Mouse (Mus musculus): ENCODE measurements around the gene Cnpy2. TPM values are rescaled to one million over a fixed set of nuclear protein-coding genes. Genes with fewer than 3 reads are reported as not detected.

Cnpy2 gene
- polyA plus RNA-seq, 1 experiment from 2014 or later: 191 TPM

DNA sequence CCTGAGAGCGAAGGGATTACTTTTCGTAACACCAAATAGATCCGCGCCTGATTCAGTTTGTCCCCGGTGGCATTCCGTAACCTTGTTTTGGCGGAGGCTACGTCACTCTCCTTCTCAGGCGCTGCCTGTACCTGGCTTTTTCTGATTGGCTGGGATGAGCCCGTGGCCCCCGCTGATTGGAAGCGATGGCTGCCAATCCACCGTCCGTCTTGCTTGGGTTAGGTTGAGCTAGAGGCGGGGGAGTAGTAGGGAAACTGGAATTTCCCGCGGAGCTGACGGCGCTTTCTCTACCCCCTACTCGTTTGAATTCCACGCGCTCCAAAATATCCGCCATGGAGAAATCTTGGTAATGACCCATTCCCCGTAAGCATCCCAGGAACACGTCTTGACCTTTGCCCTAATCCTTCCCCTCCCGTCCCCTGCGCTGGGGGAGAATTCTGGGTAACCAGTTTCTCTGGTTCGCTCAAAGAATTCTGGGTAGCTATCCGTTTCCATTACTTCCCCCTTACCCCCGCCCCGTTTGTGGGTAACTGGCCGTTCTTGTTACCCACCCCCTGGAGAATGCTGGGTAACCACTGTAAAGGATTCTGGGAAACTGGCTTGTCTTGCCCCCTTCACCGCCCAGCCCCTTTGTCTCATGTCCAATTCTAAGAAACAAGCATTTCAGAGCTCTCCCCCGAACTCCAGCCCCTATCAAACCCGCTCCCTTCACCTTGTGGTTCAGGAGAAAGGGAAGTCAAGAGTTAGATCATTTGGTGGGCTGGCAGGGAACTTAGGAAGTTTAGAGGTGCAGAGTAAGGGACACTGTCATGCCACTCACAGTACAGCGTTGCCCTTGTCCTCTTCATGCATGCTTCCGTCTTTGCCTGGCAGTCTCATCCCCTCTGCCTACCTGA is 18.9 kb upstream of the Cnpy2 start, which contains the start of gene Pan2:
TSS of gene Pan2 (plus strand) at position 210 of the 896 bp plus-strand sequence.
- Histone ChIP-seq H3K27ac (ENCODE audit: low read length) (peak within 1 kb of the TSS; percentile 93), H3K9ac (ENCODE audit: low read depth, low read length) (peak within 1 kb of the TSS; percentile 71), H3K9me3 (replicated peaks; ENCODE audit: control insufficient read depth, low read length, poor library complexity, severe bottlenecking) (no peaks in the 10 kb centered on the region), H3K27me3 (ENCODE audit: control insufficient read depth, insufficient read depth, low read depth, low read length) (no peaks in the 10 kb centered on the region), H3K4me3 (ENCODE audit: low read depth, low read length) (peak within 1 kb of the TSS; percentile 53), H3K36me3 (ENCODE audit: control insufficient read depth, insufficient read depth, low read length) (0 out of 2 replicates have a peak, but pooled peaks cover 3% of the 10 kb centered on the region), H3K4me2 (ENCODE audit: low read length) (peak within 1 kb of the TSS; percentile 71), H3K4me1 (ENCODE audit: control insufficient read depth, insufficient read depth, low read length) (peaks cover 13% of the 10 kb centered on the region)
- WGBS: 2% methylated on average over 37 of the region's 37 CpGs
- ATAC-seq: peak; percentile 99

- H3K27ac ChIP-seq (ENCODE audit: low read length): 0 out of 2 replicates have a peak overlapping the region, but pooled peaks have one; percentile 10
- peaks cover 18% of the 10 kb centered on the region for H3K36me3 ChIP-seq (ENCODE audit: control insufficient read depth, insufficient read depth, low read length)
- H3K9ac ChIP-seq (ENCODE audit: low read depth, low read length): no peak overlapping the region
- no peaks in the 10 kb centered on the region; the same call in 1 of the 2 replicates for H3K4me1 ChIP-seq (ENCODE audit: control insufficient read depth, insufficient read depth, low read length)
- no peak for ATAC-seq
- no peak overlapping the region for H3K4me2 ChIP-seq (ENCODE audit: low read length)
- no peaks in the 10 kb centered on the region for H3K9me3 ChIP-seq (replicated peaks; ENCODE audit: control insufficient read depth, low read length, poor library complexity, severe bottlenecking)
- 95% methylated on average over 7 of the region's 7 CpGs for WGBS
- H3K27me3 ChIP-seq (ENCODE audit: control insufficient read depth, insufficient read depth, low read depth, low read length): no peaks in the 10 kb centered on the region
- H3K4me3 ChIP-seq (ENCODE audit: low read depth, low read length): no peak overlapping the region
Measured at GRCm38 (mm10) chr10:128309654-128310053, 12.6 kb upstream of the Cnpy2 start.

GRCm38 (mm10) chr10:128310177-128310576 is 12.1 kb upstream of the Cnpy2 start:
- Histone ChIP-seq H3K27me3 (ENCODE audit: control insufficient read depth, insufficient read depth, low read depth, low read length) (no peaks in the 10 kb centered on the region), H3K36me3 (ENCODE audit: control insufficient read depth, insufficient read depth, low read length) (peaks cover 23% of the 10 kb centered on the region), H3K4me3 (ENCODE audit: low read depth, low read length) (no peak overlapping the region), H3K4me2 (ENCODE audit: low read length) (no peak overlapping the region), H3K9me3 (replicated peaks; ENCODE audit: control insufficient read depth, low read length, poor library complexity, severe bottlenecking) (no peaks in the 10 kb centered on the region), H3K27ac (ENCODE audit: low read length) (0 out of 2 replicates have a peak overlapping the region, but pooled peaks have one; percentile 10), H3K9ac (ENCODE audit: low read depth, low read length) (no peak overlapping the region), H3K4me1 (ENCODE audit: control insufficient read depth, insufficient read depth, low read length) (no peaks in the 10 kb centered on the region; the same call in 1 of the 2 replicates)
- no peak for ATAC-seq
- 58% methylated on average over 11 of the region's 11 CpGs for WGBS

- Histone ChIP-seq H3K27me3 (ENCODE audit: control insufficient read depth, insufficient read depth, low read depth, low read length) (no peaks in the 10 kb centered on the region), H3K4me3 (ENCODE audit: low read depth, low read length) (no peak overlapping the region), H3K9me3 (replicated peaks; ENCODE audit: control insufficient read depth, low read length, poor library complexity, severe bottlenecking) (no peaks in the 10 kb centered on the region), H3K4me1 (ENCODE audit: control insufficient read depth, insufficient read depth, low read length) (no peaks in the 10 kb centered on the region; the same call in 1 of the 2 replicates), H3K4me2 (ENCODE audit: low read length) (no peak overlapping the region), H3K36me3 (ENCODE audit: control insufficient read depth, insufficient read depth, low read length) (peaks cover 27% of the 10 kb centered on the region), H3K9ac (ENCODE audit: low read depth, low read length) (no peak overlapping the region), H3K27ac (ENCODE audit: low read length) (no peak overlapping the region)
- 87% methylated on average over 4 of the region's 4 CpGs for WGBS
- no peak for ATAC-seq
Measured at GRCm38 (mm10) chr10:128310902-128311301, 11.4 kb upstream of the Cnpy2 start.

GRCm38 (mm10) chr10:128315578-128315977 is 6.7 kb upstream of the Cnpy2 start:
- no peak overlapping the region for H3K27ac ChIP-seq (ENCODE audit: low read length)
- H3K9ac ChIP-seq (ENCODE audit: low read depth, low read length): no peak overlapping the region
- no peak for ATAC-seq
- H3K4me3 ChIP-seq (ENCODE audit: low read depth, low read length): no peak overlapping the region
- WGBS: 93% methylated on average over 8 of the region's 8 CpGs
- H3K9me3 ChIP-seq (replicated peaks; ENCODE audit: control insufficient read depth, low read length, poor library complexity, severe bottlenecking): no peaks in the 10 kb centered on the region
- no peak overlapping the region for H3K4me2 ChIP-seq (ENCODE audit: low read length)
- no peaks in the 10 kb centered on the region; the same call in 1 of the 2 replicates for H3K4me1 ChIP-seq (ENCODE audit: control insufficient read depth, insufficient read depth, low read length)
- no peaks in the 10 kb centered on the region for H3K27me3 ChIP-seq (ENCODE audit: control insufficient read depth, insufficient read depth, low read depth, low read length)
- H3K36me3 ChIP-seq (ENCODE audit: control insufficient read depth, insufficient read depth, low read length): peaks cover 30% of the 10 kb centered on the region

GRCm38 (mm10) chr10:128321641-128322040 is 618 bp upstream of the Cnpy2 start:
- H3K4me3 ChIP-seq (ENCODE audit: low read depth, low read length): peak overlapping the region; percentile 72
- H3K36me3 ChIP-seq (ENCODE audit: control insufficient read depth, insufficient read depth, low read length): peaks cover 21% of the 10 kb centered on the region
- 54% methylated on average over 12 of the region's 12 CpGs for WGBS
- no peak for ATAC-seq
- H3K4me2 ChIP-seq (ENCODE audit: low read length): peak overlapping the region; percentile 80
- peak overlapping the region; percentile 69 for H3K27ac ChIP-seq (ENCODE audit: low read length)
- H3K4me1 ChIP-seq (ENCODE audit: control insufficient read depth, insufficient read depth, low read length): peaks cover 18% of the 10 kb centered on the region
- H3K9me3 ChIP-seq (replicated peaks; ENCODE audit: control insufficient read depth, low read length, poor library complexity, severe bottlenecking): no peaks in the 10 kb centered on the region
- no peaks in the 10 kb centered on the region for H3K27me3 ChIP-seq (ENCODE audit: control insufficient read depth, insufficient read depth, low read depth, low read length)
- peak overlapping the region; percentile 67 for H3K9ac ChIP-seq (ENCODE audit: low read depth, low read length)

- H3K36me3 ChIP-seq (ENCODE audit: control insufficient read depth, insufficient read depth, low read length): peaks cover 27% of the 10 kb centered on the region
- H3K4me2 ChIP-seq (ENCODE audit: low read length): peak overlapping the region; percentile 80
- H3K27me3 ChIP-seq (ENCODE audit: control insufficient read depth, insufficient read depth, low read depth, low read length): no peaks in the 10 kb centered on the region
- no peak for ATAC-seq
- H3K9me3 ChIP-seq (replicated peaks; ENCODE audit: control insufficient read depth, low read length, poor library complexity, severe bottlenecking): no peaks in the 10 kb centered on the region
- 88% methylated on average over 8 of the region's 8 CpGs for WGBS
- peaks cover 18% of the 10 kb centered on the region for H3K4me1 ChIP-seq (ENCODE audit: control insufficient read depth, insufficient read depth, low read length)
- H3K9ac ChIP-seq (ENCODE audit: low read depth, low read length): peak overlapping the region; percentile 88
- peak overlapping the region; percentile 72 for H3K4me3 ChIP-seq (ENCODE audit: low read depth, low read length)
- H3K27ac ChIP-seq (ENCODE audit: low read length): no peak overlapping the region; the same call in 1 of the 2 replicates
Measured at GRCm38 (mm10) chr10:128323516-128323915, 1.3 kb downstream of the Cnpy2 start.

GRCm38 (mm10) chr10:128326825-128327224 is 4.6 kb downstream of the Cnpy2 start:
- no peak overlapping the region for H3K4me3 ChIP-seq (ENCODE audit: low read depth, low read length)
- H3K9me3 ChIP-seq (replicated peaks; ENCODE audit: control insufficient read depth, low read length, poor library complexity, severe bottlenecking): no peaks in the 10 kb centered on the region
- no peak for ATAC-seq
- no peak overlapping the region for H3K9ac ChIP-seq (ENCODE audit: low read depth, low read length)
- H3K4me1 ChIP-seq (ENCODE audit: control insufficient read depth, insufficient read depth, low read length): peaks cover 14% of the 10 kb centered on the region
- 96% methylated on average over 8 of the region's 8 CpGs for WGBS
- no peak overlapping the region for H3K27ac ChIP-seq (ENCODE audit: low read length)
- peaks cover 19% of the 10 kb centered on the region for H3K36me3 ChIP-seq (ENCODE audit: control insufficient read depth, insufficient read depth, low read length)
- H3K4me2 ChIP-seq (ENCODE audit: low read length): no peak overlapping the region
- no peaks in the 10 kb centered on the region for H3K27me3 ChIP-seq (ENCODE audit: control insufficient read depth, insufficient read depth, low read depth, low read length)

GRCm38 (mm10) chr10:128327610-128328009 is 5.4 kb downstream of the Cnpy2 start:
- no peaks in the 10 kb centered on the region for H3K9me3 ChIP-seq (replicated peaks; ENCODE audit: control insufficient read depth, low read length, poor library complexity, severe bottlenecking)
- H3K4me1 ChIP-seq (ENCODE audit: control insufficient read depth, insufficient read depth, low read length): peaks cover 14% of the 10 kb centered on the region
- no peak overlapping the region for H3K4me3 ChIP-seq (ENCODE audit: low read depth, low read length)
- no peaks in the 10 kb centered on the region for H3K27me3 ChIP-seq (ENCODE audit: control insufficient read depth, insufficient read depth, low read depth, low read length)
- WGBS: 90% methylated on average over 10 of the region's 10 CpGs
- H3K9ac ChIP-seq (ENCODE audit: low read depth, low read length): no peak overlapping the region
- H3K36me3 ChIP-seq (ENCODE audit: control insufficient read depth, insufficient read depth, low read length): peaks cover 19% of the 10 kb centered on the region
- H3K4me2 ChIP-seq (ENCODE audit: low read length): no peak overlapping the region
- H3K27ac ChIP-seq (ENCODE audit: low read length): no peak overlapping the region
- ATAC-seq: no peak
